Mouse (Mus musculus) stomach, embryonic 16.5 days (tissue): ENCODE results near the gene Hoxc4. TPM values are rescaled to one million over a fixed set of nuclear protein-coding genes. Genes with fewer than 3 reads are reported as not detected.
A peak's percentile ranks its signal among the peaks of the same experiment; 100 is the strongest.

Source experiments
- ATAC-seq: fragments of 200-750 bp; cut with Nextera tagmentation; 2 replicates; pipeline ENCODE4 v1.8.0; 2017; ENCODE audit warnings: moderate number of reproducible peaks, moderate TSS enrichment; ENCODE audit not compliant: insufficient read depth, low FRiP score
- H3K27ac ChIP-seq: fragments of 300-500 bp; sonication (generic); 2 replicates; pipeline ENCODE4 v1.5.1; 2014; ENCODE audit warnings: low read length
- H3K27me3 ChIP-seq: fragments of 300-500 bp; sonication (generic); 2 replicates; pipeline ENCODE4 v1.6.1; 2014; ENCODE audit warnings: low read length, control low read depth, mixed read lengths; ENCODE audit not compliant: control insufficient read depth, insufficient read depth
- H3K36me3 ChIP-seq: fragments of 300-500 bp; sonication (generic); 2 replicates; pipeline ENCODE4 v1.6.1; 2014; ENCODE audit warnings: low read length; ENCODE audit not compliant: control insufficient read depth, insufficient read depth
- H3K4me1 ChIP-seq: fragments of 300-500 bp; sonication (generic); 2 replicates; pipeline ENCODE4 v1.6.1; 2014; ENCODE audit warnings: low read length, control low read depth, mixed read lengths; ENCODE audit not compliant: control insufficient read depth, insufficient read depth
- H3K4me2 ChIP-seq: fragments of 300-500 bp; sonication (generic); 2 replicates; pipeline ENCODE4 v1.6.1; 2014; ENCODE audit warnings: low read depth, low read length, mixed read lengths
- H3K4me3 ChIP-seq: fragments of 300-500 bp; sonication (generic); replicated peaks from 2 replicates; pipeline ENCODE4 v1.5.1; 2014; ENCODE audit warnings: mild to moderate bottlenecking, low read length
- H3K9ac ChIP-seq: fragments of 300-500 bp; sonication (generic); 2 replicates; pipeline ENCODE4 v1.6.1; 2014; ENCODE audit warnings: low read length
- H3K9me3 ChIP-seq: fragments of 300-500 bp; sonication (generic); replicated peaks from 2 replicates; pipeline ENCODE4 v1.6.1; 2016; ENCODE audit warnings: low read length, control low read depth; ENCODE audit not compliant: control insufficient read depth
- WGBS: fragments of 180-500 bp; shearing (Covaris S2); extraction: QIAGEN DNeasy Blood & Tissue Kit; methylation state at CpG from one replicate; pipeline ENCODE4 v1.1.7; 2014; 5-methylcytosine and 5-hydroxymethylcytosine counted together
- polyA plus RNA-seq: library from polyadenylated mRNA; unstranded; fragments of >200 nt; fragmentation: Nextera tagmentation; extraction: Ambion mirVana; gene quantifications from 2 replicates; pipeline ENCODE4 v1.2.1, GENCODE M21; 2015

The Hoxc4 gene
- polyA plus RNA-seq, 1 experiment from 2014 or later = 19.0 TPM

DNA sequence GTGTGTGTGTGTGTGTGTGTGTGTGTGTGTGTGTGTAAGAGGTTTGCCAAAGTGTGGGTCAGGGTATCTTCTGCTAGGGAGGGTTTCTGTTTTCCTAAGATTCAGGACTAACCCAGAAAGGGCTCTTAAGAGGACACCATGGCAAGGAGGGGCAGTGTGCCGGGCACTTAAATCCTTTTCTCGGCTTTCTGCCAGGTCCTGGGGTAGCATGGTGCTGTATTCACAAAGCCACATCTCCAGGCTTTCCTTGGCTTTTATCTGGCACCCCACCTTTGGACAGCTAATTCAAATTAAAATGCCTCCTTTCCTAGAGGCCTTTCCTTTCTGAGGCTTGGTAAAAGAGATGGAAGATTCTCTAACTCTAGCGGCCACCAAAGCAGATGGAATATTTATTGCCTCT lies 20.9 kb downstream of the Hoxc4 start:
- H3K4me3 ChIP-seq = no peak overlapping the region
- H3K9me3 ChIP-seq = no peaks in the 10 kb centered on the region
- H3K27me3 ChIP-seq = no peaks in the 10 kb centered on the region
- no peaks in the 10 kb centered on the region for H3K36me3 ChIP-seq
- no peak overlapping the region for H3K9ac ChIP-seq
- 28% methylated on average over 3 of the region's 3 CpGs for WGBS
- H3K4me2 ChIP-seq = 0 out of 2 replicates have a peak overlapping the region, but pooled peaks have one; percentile 60
- peak; percentile 15; the same call in 1 of the 2 replicates for ATAC-seq
- H3K4me1 ChIP-seq = peaks cover 32% of the 10 kb centered on the region
- peak overlapping the region; percentile 87 for H3K27ac ChIP-seq

DNA sequence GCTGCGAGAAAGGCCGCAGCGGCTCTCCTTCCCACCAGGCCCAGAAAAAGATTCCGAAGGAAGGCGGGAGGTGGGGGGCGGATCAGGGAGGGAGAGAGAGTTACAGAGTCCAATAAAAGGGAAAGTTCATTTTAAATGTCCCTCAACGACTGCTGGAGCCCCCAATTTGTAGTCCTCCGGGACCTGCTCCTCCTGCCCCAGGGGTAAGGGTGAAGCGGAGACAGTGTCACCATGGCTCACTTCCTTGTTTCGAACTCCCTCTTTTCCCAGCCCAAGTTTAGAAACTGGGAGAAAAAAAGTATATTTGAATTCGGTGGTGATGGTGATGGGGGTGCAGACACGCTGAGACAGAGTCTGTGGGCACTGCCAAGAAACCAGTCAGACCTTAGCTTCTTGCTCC lies 21.9 kb downstream of the Hoxc4 start:
- H3K27ac ChIP-seq = peak overlapping the region; percentile 91
- peak overlapping the region; percentile 52 for H3K4me2 ChIP-seq
- H3K36me3 ChIP-seq = no peaks in the 10 kb centered on the region
- WGBS = 29% methylated on average over 12 of the region's 12 CpGs
- peak overlapping the region; percentile 67 for H3K9ac ChIP-seq
- no peaks in the 10 kb centered on the region for H3K9me3 ChIP-seq
- ATAC-seq = no peak
- peak overlapping the region; percentile 26 for H3K4me3 ChIP-seq
- no peaks in the 10 kb centered on the region for H3K27me3 ChIP-seq
- H3K4me1 ChIP-seq = peaks cover 32% of the 10 kb centered on the region

DNA sequence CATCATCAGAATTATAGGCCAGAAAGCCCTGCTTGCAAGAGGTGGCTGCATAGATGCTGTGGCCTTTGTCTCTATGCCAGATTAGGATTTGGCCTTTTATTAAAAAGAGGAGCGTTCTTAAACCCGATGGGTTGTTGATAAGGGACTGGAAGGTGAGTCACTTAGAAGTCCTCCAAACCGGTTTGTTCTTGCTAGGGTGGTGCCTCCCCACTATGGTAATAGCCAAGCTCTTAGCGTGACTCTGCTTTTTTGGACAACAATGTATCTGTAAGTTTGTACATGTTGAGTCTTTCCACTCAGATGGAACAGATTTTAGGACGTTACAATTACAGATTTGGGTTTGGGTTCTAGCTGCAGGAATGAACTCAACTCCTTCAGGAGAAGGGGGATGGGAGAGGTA lies 22.9 kb downstream of the Hoxc4 start:
- H3K9ac ChIP-seq = no peak overlapping the region
- no peaks in the 10 kb centered on the region for H3K27me3 ChIP-seq
- H3K4me1 ChIP-seq = peaks cover 32% of the 10 kb centered on the region
- H3K27ac ChIP-seq = peak overlapping the region; percentile 91
- H3K9me3 ChIP-seq = no peaks in the 10 kb centered on the region
- no peaks in the 10 kb centered on the region for H3K36me3 ChIP-seq
- ATAC-seq = peak; percentile 69; the same call in 1 of the 2 replicates
- peak overlapping the region; percentile 52 for H3K4me2 ChIP-seq
- WGBS = 46% methylated on average over 5 of the region's 5 CpGs
- no peak overlapping the region for H3K4me3 ChIP-seq

DNA sequence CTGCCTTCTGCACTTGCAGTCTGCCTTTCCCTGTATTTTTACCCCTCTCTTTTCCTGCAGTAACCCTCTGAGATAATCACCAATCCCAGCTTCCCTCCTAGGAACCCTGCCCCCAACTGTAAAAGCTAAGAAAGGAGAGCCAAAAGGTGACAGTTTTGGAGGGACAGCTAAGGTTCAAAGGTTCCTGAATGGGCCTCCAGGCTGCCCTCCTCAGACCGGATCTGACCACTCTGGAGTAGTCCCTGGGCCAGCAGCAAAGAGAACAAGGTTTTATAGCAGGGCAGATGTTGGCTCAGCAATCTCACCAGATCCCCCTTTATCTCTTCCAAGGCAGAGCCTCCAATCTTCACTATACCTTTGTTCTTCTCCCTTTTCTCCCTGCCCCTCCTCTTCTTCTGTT lies 23.5 kb downstream of the Hoxc4 start:
- no peaks in the 10 kb centered on the region for H3K27me3 ChIP-seq
- H3K4me3 ChIP-seq = no peak overlapping the region
- peaks cover 32% of the 10 kb centered on the region for H3K4me1 ChIP-seq
- no peak overlapping the region for H3K4me2 ChIP-seq
- WGBS = 15% methylated on average over 1 of the region's 1 CpGs
- no peaks in the 10 kb centered on the region for H3K9me3 ChIP-seq
- no peaks in the 10 kb centered on the region for H3K36me3 ChIP-seq
- peak overlapping the region; percentile 79 for H3K27ac ChIP-seq
- no peak overlapping the region for H3K9ac ChIP-seq
- no peak for ATAC-seq

DNA sequence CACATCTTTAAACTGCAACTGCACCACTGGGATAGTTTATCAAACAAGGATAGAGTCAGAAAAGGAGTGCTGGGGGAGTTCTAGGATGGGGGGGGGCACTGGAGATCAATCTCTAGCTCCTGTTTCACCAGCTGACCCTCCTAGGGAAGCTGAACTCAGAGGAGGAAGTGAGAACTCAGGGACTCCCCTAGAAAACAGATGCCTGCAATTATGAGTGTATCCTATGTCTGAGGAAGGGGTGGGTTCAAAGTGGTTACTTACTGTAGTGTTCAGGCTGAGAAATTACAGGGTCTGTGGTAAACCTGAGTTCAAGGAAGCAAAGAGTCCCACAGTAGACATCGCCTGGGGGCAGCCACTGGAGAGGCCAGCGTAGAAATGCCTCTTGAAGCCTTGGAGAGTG lies 32.9 kb downstream of the Hoxc4 start:
- WGBS = 81% methylated on average over 2 of the region's 2 CpGs
- H3K27ac ChIP-seq = no peak overlapping the region

DNA sequence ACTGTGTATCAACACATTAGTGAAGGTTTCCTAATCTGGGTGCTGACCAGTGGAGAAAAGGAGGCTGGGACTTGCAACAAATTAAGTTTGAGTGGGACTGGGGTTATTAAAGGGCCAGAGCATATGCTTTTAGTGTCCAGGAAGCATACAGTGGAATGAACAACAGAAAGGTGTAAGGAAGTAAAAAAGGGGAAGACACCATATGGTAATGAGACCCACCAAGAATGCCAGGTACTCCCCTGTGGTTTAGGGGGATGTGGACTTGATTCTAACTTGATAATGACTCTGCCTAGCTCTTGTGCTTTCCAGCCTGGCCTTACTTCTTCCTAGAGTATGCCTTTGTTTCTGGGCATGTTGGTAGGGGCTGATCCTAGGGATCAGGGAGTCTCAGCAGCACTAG lies 34.5 kb downstream of the Hoxc4 start:
- H3K9ac ChIP-seq = no peak overlapping the region
- no peak overlapping the region for H3K4me3 ChIP-seq
- H3K4me1 ChIP-seq = peaks cover 10% of the 10 kb centered on the region; the same call in 1 of the 2 replicates
- H3K27me3 ChIP-seq = no peaks in the 10 kb centered on the region
- H3K36me3 ChIP-seq = no peaks in the 10 kb centered on the region
- no peak for ATAC-seq
- no peaks in the 10 kb centered on the region for H3K9me3 ChIP-seq
- H3K27ac ChIP-seq = no peak overlapping the region
- H3K4me2 ChIP-seq = no peak overlapping the region

More for the DNA sequence above, 32.9 kb downstream of the Hoxc4 start:
- Histone ChIP-seq H3K9ac (no peak overlapping the region), H3K4me2 (no peak overlapping the region), H3K9me3 (no peaks in the 10 kb centered on the region), H3K4me1 (peaks cover 2% of the 10 kb centered on the region; the same call in 1 of the 2 replicates), H3K4me3 (no peak overlapping the region), H3K27me3 (no peaks in the 10 kb centered on the region), H3K36me3 (no peaks in the 10 kb centered on the region)
- no peak for ATAC-seq

DNA sequence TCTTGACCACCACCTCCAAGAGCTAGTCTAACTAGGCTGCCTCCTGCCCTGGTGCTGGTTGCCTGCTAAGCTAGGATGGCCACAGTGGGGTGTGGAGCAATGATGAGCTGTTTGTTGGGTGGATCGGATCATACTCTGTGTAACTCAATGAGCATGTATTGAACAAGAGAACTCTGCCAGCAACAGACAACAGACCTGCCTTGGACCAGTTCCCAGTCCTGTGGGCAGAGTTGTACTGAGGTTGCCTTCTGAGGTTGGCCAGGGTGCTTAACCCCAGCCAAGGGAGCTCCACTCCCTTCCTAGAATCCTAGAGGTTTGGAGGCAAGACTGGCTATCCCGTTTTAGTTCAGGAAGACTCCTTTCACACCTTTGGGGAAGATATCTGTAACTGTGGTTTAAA lies 37.7 kb downstream of the Hoxc4 start:
- no peaks in the 10 kb centered on the region for H3K27me3 ChIP-seq
- ATAC-seq = no peak
- H3K4me1 ChIP-seq = peaks cover 16% of the 10 kb centered on the region
- no peak overlapping the region for H3K9ac ChIP-seq
- WGBS = 61% methylated on average over 2 of the region's 2 CpGs
- H3K4me3 ChIP-seq = no peak overlapping the region
- H3K27ac ChIP-seq = no peak overlapping the region
- H3K36me3 ChIP-seq = no peaks in the 10 kb centered on the region
- no peak overlapping the region for H3K4me2 ChIP-seq
- no peaks in the 10 kb centered on the region for H3K9me3 ChIP-seq

DNA sequence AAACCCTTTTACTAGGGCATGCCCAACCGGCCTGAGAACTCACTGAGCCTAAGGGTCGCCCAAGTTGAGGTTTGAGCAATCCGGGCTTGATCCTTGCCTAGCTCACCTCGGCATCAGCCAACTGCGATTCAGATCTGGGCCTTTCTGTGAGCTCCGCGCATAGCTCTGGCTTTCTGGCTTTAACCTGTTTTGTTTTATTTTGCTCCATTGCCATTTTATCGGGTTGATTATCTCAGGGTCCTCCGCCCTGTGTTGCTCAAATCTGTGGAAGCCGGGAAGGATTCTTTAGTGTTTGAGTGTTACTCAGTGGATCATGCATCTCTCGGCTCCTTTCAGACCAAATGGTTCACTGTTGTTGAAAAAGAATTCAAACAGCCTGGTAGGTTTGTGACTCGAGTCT lies 40.0 kb downstream of the Hoxc4 start:
- peak overlapping the region; percentile 74 for H3K9ac ChIP-seq
- 18% methylated on average over 12 of the region's 12 CpGs for WGBS

DNA sequence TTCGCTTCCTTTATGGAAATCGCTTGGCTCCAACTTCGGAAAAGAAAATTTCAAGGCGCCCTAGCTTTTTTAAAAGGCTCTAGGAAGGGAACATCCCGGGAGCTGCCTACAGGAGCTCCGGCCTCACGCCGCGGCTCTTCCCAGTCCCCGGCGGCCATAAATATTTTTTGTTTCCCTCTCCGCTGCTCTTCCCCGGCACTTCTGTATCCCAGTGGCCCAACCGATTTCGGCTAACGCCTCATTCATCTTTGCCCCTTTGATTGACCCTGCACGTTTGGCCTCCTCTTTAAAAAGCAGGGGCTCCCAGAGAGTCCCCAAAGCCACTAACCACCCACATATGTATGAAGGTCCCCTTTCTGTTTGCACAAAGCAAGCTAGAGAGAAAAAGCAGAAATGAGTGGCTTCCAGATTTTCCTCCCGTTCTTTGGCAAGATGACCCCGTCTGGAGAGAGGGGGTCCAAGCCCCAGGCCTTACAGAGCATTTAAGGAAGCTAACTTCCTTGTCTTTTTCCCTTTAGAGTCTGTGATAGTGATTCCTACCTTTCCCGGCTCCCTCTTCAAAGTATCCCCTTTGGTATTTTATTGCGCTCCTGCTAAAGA lies 40.8 kb downstream of the Hoxc4 start:
- Histone ChIP-seq H3K9ac (peak overlapping the region; percentile 74), H3K36me3 (no peaks in the 10 kb centered on the region), H3K27me3 (no peaks in the 10 kb centered on the region), H3K9me3 (no peaks in the 10 kb centered on the region), H3K27ac (peak overlapping the region; percentile 97), H3K4me1 (peaks cover 16% of the 10 kb centered on the region), H3K4me3 (peak overlapping the region; percentile 38), H3K4me2 (peak overlapping the region; percentile 67)
- no peak for ATAC-seq
- 8% methylated on average over 21 of the region's 21 CpGs for WGBS

More for the DNA sequence above, 40.0 kb downstream of the Hoxc4 start:
- peaks cover 16% of the 10 kb centered on the region for H3K4me1 ChIP-seq
- ATAC-seq = no peak
- no peaks in the 10 kb centered on the region for H3K36me3 ChIP-seq
- no peaks in the 10 kb centered on the region for H3K9me3 ChIP-seq
- peak overlapping the region; percentile 67 for H3K4me2 ChIP-seq
- peak overlapping the region; percentile 38 for H3K4me3 ChIP-seq
- peak overlapping the region; percentile 97 for H3K27ac ChIP-seq
- H3K27me3 ChIP-seq = no peaks in the 10 kb centered on the region
